Mouse (Mus musculus): ENCODE results near the gene Mthfd1. TPM values are rescaled to one million over a fixed set of nuclear protein-coding genes. Genes with fewer than 3 reads are reported as not detected.

The Mthfd1 gene
- polyA plus RNA-seq, 1 experiment from 2014 or later: 37.3 TPM

Other genes starting within 250 kb of the Mthfd1 start
- 0.32 and 0.42 TPM in 2 replicates for gene Esr2, start 78.0 kb upstream of the Mthfd1 start, polyA plus RNA-seq (2014; fragmentation: Nextera tagmentation; extraction: Ambion mirVana)
- gene Tex21, start 8.6 kb upstream of the Mthfd1 start, polyA plus RNA-seq (2014; fragmentation: Nextera tagmentation; extraction: Ambion mirVana): 0.22 and 0.28 TPM in 2 replicates
- 4.2 and 5.3 TPM in 2 replicates for gene Akap5, start 69.6 kb downstream of the Mthfd1 start, polyA plus RNA-seq (2014; fragmentation: Nextera tagmentation; extraction: Ambion mirVana)
- gene Zbtb25, start 114.3 kb downstream of the Mthfd1 start, polyA plus RNA-seq (2014; fragmentation: Nextera tagmentation; extraction: Ambion mirVana): 12.1 and 14.4 TPM in 2 replicates
- gene Zbtb1, start 115.0 kb downstream of the Mthfd1 start, polyA plus RNA-seq (2014; fragmentation: Nextera tagmentation; extraction: Ambion mirVana): 8.0 and 8.8 TPM in 2 replicates
- 14.8 and 15.6 TPM in 2 replicates for gene Hspa2, start 148.9 kb downstream of the Mthfd1 start, polyA plus RNA-seq (2014; fragmentation: Nextera tagmentation; extraction: Ambion mirVana)
- gene Ppp1r36, start 162.2 kb downstream of the Mthfd1 start, polyA plus RNA-seq (2014; fragmentation: Nextera tagmentation; extraction: Ambion mirVana): 2.4 and 3.9 TPM in 2 replicates